Mouse (Mus musculus): ENCODE measurements around the gene Cd300ld3.
"Not testable (repeated sequence)": the region's sequence is repeated elsewhere in the genome, so short reads cannot be mapped to it uniquely, and the experiment has no call there.

DNA sequence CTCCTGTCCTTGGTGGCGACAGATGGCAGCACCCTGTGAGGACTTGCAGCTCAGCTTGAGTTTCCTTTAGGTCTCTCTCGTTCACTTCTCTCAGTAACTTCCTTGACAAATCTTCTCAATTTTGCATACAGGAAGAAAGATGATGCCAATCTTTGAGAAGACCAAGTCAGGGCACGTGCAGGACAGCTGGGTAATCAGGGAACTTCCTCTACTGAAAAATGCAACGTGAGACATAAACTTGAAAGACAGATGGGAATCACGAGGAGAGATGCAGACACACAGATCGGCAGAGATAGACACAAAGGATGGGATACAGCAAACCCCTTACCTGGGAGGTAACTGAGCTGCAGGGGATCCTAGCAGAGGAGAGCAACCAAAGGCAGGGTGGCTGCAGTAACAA is 10.5 kb downstream of the Cd300ld3 start, which contains the start of gene Cd300ld5:
- not testable (repeated sequence) for TF ChIP-seq GATA1 (IDR thresholded peaks at IDR 0.05; ENCODE audit: borderline replicate concordance, low read length); FLI1 (IDR thresholded peaks at IDR 0.05; ENCODE audit: low read length)

All from megakaryocyte, embryonic 14.5 days (primary cell).